Mouse (Mus musculus) spleen, adult 12 weeks (tissue): ENCODE data around the gene Mark2.
"Not testable (repeated sequence)": the region's sequence is repeated elsewhere in the genome, so short reads cannot be mapped to it uniquely, and the experiment has no call there.

Source experiments
- DNase-seq: peaks from one replicate; pipeline ENCODE4 v3.0.0; 2022; ENCODE audit warnings: low spot score

Gene Mark2

GRCm38 (mm10) chr19:7341512-7342397, at the start of gene Mark2:
Gene Mark2, minus strand, starts transcription at chr19:7341860.
- DNase-seq: peak; percentile 99

GRCm38 (mm10) chr19:7388488-7388887, 46.8 kb upstream of the Mark2 start:
- DNase-seq: no peak

GRCm38 (mm10) chr19:7386042-7386441, 44.4 kb upstream of the Mark2 start:
- DNase-seq: no peak

GRCm38 (mm10) chr19:7382903-7383865, 41.5 kb upstream of the Mark2 start, which contains the start of gene Spindoc:
Gene Spindoc, minus strand, starts transcription at chr19:7382994.
- DNase-seq: peak; percentile 98

GRCm38 (mm10) chr19:7382248-7382902, 40.7 kb upstream of the Mark2 start:
- DNase-seq: no peak

GRCm38 (mm10) chr19:7381906-7382247, 40.2 kb upstream of the Mark2 start:
- no peak for DNase-seq

GRCm38 (mm10) chr19:7377639-7378038, 36.0 kb upstream of the Mark2 start:
- DNase-seq: no peak

GRCm38 (mm10) chr19:7374491-7374890, 32.8 kb upstream of the Mark2 start:
- no peak for DNase-seq

- DNase-seq: not testable (repeated sequence)
These were observed 27.8 kb upstream of the Mark2 start for GRCm38 (mm10) chr19:7369469-7369868.

- DNase-seq: no peak
These were observed 12.0 kb upstream of the Mark2 start for GRCm38 (mm10) chr19:7353636-7354035.

GRCm38 (mm10) chr19:7352809-7353495, 11.3 kb upstream of the Mark2 start:
- DNase-seq: no peak

- DNase-seq: no peak
These were observed 8.3 kb upstream of the Mark2 start for GRCm38 (mm10) chr19:7349993-7350392.

- DNase-seq: no peak
These were observed 3.6 kb upstream of the Mark2 start for GRCm38 (mm10) chr19:7345235-7345755.

GRCm38 (mm10) chr19:7342646-7343045, 986 bp upstream of the Mark2 start:
- DNase-seq: no peak

- no peak for DNase-seq
These were observed 732 bp downstream of the Mark2 start for GRCm38 (mm10) chr19:7340780-7341475.

GRCm38 (mm10) chr19:7340371-7340779, 1.3 kb downstream of the Mark2 start:
- DNase-seq: no peak

- no peak for DNase-seq
These were observed 1.8 kb downstream of the Mark2 start for GRCm38 (mm10) chr19:7339867-7340266.

GRCm38 (mm10) chr19:7339026-7339425, 2.6 kb downstream of the Mark2 start:
- no peak for DNase-seq

GRCm38 (mm10) chr19:7337781-7338342, 3.8 kb downstream of the Mark2 start:
- DNase-seq: no peak

- no peak for DNase-seq
These were observed 6.0 kb downstream of the Mark2 start for GRCm38 (mm10) chr19:7335656-7336055.
